Mouse (Mus musculus): Measurements from ENCODE around the gene Ccdc63.

- TF ChIP-seq POLR2A (IDR thresholded peaks at IDR 0.05; ENCODE audit: control insufficient read depth, extremely low read depth, insufficient read depth, low read length, poor library complexity) = no peak
- no peak for TF ChIP-seq CTCF (IDR thresholded peaks at IDR 0.05; ENCODE audit: borderline replicate concordance, control insufficient read depth, extremely low read depth, insufficient read depth, low read length, poor library complexity)
These were observed 78.1 kb downstream of the Ccdc63 start for GRCm38 (mm10) chr5:122062479-122062878.

All from thymus, adult 2 months (tissue).